Mouse (Mus musculus) heart, embryonic 16.5 days (tissue): ENCODE results near the gene Rgs16. TPM values are rescaled to one million over a fixed set of nuclear protein-coding genes. Genes with fewer than 3 reads are reported as not detected.
"Not testable (repeated sequence)": the region's sequence is repeated elsewhere in the genome, so short reads cannot be mapped to it uniquely, and the experiment has no call there.

Experiments
- ATAC-seq: fragments of 200-750 bp; cut with Nextera tagmentation; replicated peaks from 2 replicates; pipeline ENCODE4 v1.8.0; 2017; ENCODE audit warnings: moderate number of reproducible peaks; ENCODE audit not compliant: insufficient read depth, low FRiP score; ENCODE audit errors: extremely low read depth
- H3K27ac ChIP-seq: fragments of 300-500 bp; sonication (generic); 2 replicates; pipeline ENCODE4 v1.5.1; 2014; ENCODE audit warnings: mild to moderate bottlenecking, low read length, control low read depth, moderate library complexity
- H3K27me3 ChIP-seq: fragments of 300-500 bp; sonication (generic); 2 replicates; pipeline ENCODE4 v1.6.1; 2014; ENCODE audit warnings: low read length, mixed read lengths; ENCODE audit not compliant: control insufficient read depth, insufficient read depth
- H3K36me3 ChIP-seq: fragments of 300-500 bp; sonication (generic); 2 replicates; pipeline ENCODE4 v1.6.1; 2014; ENCODE audit not compliant: control insufficient read depth, insufficient read depth
- H3K4me1 ChIP-seq: fragments of 300-500 bp; sonication (generic); 2 replicates; pipeline ENCODE4 v1.6.1; 2014; ENCODE audit warnings: low read length, mixed read lengths; ENCODE audit not compliant: control insufficient read depth, insufficient read depth
- H3K4me2 ChIP-seq: fragments of 300-500 bp; sonication (generic); 2 replicates; pipeline ENCODE4 v1.6.1; 2014; ENCODE audit warnings: low read depth, mild to moderate bottlenecking, control low read depth, low read length
- H3K4me3 ChIP-seq: fragments of 300-500 bp; sonication (generic); 2 replicates; pipeline ENCODE4 v1.5.1; 2014; ENCODE audit warnings: mild to moderate bottlenecking, control low read depth, low read length
- H3K9ac ChIP-seq: fragments of 300-500 bp; sonication (generic); 2 replicates; pipeline ENCODE4 v1.6.1; 2014; ENCODE audit warnings: low read length, control low read depth
- H3K9me3 ChIP-seq: fragments of 300-500 bp; sonication (generic); replicated peaks from 2 replicates; pipeline ENCODE4 v1.6.1; 2016; ENCODE audit warnings: low read length; ENCODE audit not compliant: control insufficient read depth
- WGBS: fragments of 180-500 bp; shearing (Covaris S2); extraction: QIAGEN DNeasy Blood & Tissue Kit; methylation state at CpG from one replicate; pipeline ENCODE4 v1.1.7; 2014; 5-methylcytosine and 5-hydroxymethylcytosine counted together
- polyA plus RNA-seq: library from polyadenylated mRNA; unstranded; fragments of >200 nt; fragmentation: Nextera tagmentation; extraction: Ambion mirVana; gene quantifications from 2 replicates; pipeline ENCODE4 v1.2.1, GENCODE M21; 2015

The Rgs16 gene
- polyA plus RNA-seq, 1 experiment from 2014 or later: 6.6 TPM

DNA sequence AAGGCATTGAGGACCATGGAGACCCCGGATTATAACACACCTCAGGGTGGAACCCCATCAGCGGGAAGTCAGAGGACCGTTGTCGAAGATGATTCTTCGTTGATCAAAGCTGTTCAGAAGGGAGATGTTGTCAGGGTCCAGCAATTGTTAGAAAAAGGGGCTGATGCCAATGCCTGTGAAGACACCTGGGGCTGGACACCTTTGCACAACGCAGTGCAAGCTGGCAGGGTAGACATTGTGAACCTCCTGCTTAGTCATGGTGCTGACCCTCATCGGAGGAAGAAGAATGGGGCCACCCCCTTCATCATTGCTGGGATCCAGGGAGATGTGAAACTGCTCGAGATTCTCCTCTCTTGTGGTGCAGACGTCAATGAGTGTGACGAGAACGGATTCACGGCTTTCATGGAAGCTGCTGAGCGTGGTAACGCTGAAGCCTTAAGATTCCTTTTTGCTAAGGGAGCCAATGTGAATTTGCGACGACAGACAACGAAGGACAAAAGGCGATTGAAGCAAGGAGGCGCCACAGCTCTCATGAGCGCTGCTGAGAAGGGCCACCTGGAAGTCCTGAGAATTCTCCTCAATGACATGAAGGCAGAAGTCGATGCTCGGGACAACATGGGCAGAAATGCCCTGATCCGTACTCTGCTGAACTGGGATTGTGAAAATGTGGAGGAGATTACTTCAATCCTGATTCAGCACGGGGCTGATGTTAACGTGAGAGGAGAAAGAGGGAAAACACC is 13.7 kb downstream of the Rgs16 start:
- H3K36me3 ChIP-seq: peaks cover 13% of the 10 kb centered on the region; the same call in 1 of the 2 replicates
- no peak overlapping the region for H3K27ac ChIP-seq
- no peak for ATAC-seq
- H3K4me3 ChIP-seq: no peak overlapping the region
- 62% methylated on average over 25 of the region's 25 CpGs for WGBS
- no peak overlapping the region for H3K9ac ChIP-seq
- peaks cover 16% of the 10 kb centered on the region for H3K4me1 ChIP-seq
- H3K9me3 ChIP-seq: no peaks in the 10 kb centered on the region
- H3K4me2 ChIP-seq: no peak overlapping the region
- H3K27me3 ChIP-seq: no peaks in the 10 kb centered on the region; the same call in 1 of the 2 replicates

- H3K27me3 ChIP-seq: no peaks in the 10 kb centered on the region
- H3K36me3 ChIP-seq: peaks cover 10% of the 10 kb centered on the region; the same call in 1 of the 2 replicates
- H3K4me2 ChIP-seq: no peak overlapping the region
- H3K9ac ChIP-seq: no peak overlapping the region
- WGBS: 80% methylated on average over 11 of the region's 11 CpGs
- no peak overlapping the region for H3K4me3 ChIP-seq
- ATAC-seq: no peak
- no peak overlapping the region for H3K27ac ChIP-seq
- no peaks in the 10 kb centered on the region for H3K4me1 ChIP-seq
- H3K9me3 ChIP-seq: no peaks in the 10 kb centered on the region
These were observed 24.0 kb downstream of the Rgs16 start for GRCm38 (mm10) chr1:153764136-153764535.

GRCm38 (mm10) chr1:153766298-153766697 is 26.1 kb downstream of the Rgs16 start:
- no peak for ATAC-seq

GRCm38 (mm10) chr1:153767281-153767680 is 27.1 kb downstream of the Rgs16 start:
- ATAC-seq: no peak
- peaks cover under 1% of the 10 kb centered on the region; the same call in 1 of the 2 replicates for H3K36me3 ChIP-seq
- H3K4me3 ChIP-seq: no peak overlapping the region
- H3K4me1 ChIP-seq: no peaks in the 10 kb centered on the region
- H3K27ac ChIP-seq: no peak overlapping the region
- H3K9me3 ChIP-seq: no peaks in the 10 kb centered on the region
- H3K4me2 ChIP-seq: no peak overlapping the region
- no peaks in the 10 kb centered on the region for H3K27me3 ChIP-seq
- H3K9ac ChIP-seq: no peak overlapping the region
- WGBS: 87% methylated on average over 1 of the region's 1 CpGs

More at GRCm38 (mm10) chr1:153766298-153766697, 26.1 kb downstream of the Rgs16 start:
- Histone ChIP-seq H3K36me3 (peaks cover 5% of the 10 kb centered on the region; the same call in 1 of the 2 replicates), H3K9ac (no peak overlapping the region), H3K9me3 (no peaks in the 10 kb centered on the region), H3K4me1 (no peaks in the 10 kb centered on the region), H3K27me3 (no peaks in the 10 kb centered on the region), H3K4me2 (no peak overlapping the region), H3K4me3 (no peak overlapping the region), H3K27ac (no peak overlapping the region)
- WGBS: 44% methylated on average over 8 of the region's 8 CpGs

DNA sequence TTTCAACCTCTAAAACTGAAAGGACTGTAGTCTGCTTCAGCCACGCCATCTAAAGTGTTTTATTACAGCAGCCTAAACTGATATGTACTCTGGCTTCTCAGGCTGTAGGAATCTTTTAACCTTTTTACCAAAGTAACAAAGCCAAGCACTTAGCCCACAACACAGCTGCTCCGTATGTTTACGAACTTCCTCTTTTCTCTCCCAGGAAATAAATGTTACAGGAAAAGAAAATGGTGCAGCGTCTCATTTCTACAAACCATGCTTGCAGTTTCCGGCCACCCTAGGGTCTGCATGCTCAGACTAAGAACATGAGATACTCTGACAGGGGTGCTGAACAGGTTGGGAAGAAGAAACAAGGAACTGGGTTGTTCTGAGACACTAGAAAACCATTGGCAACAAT is 28.3 kb downstream of the Rgs16 start:
- Histone ChIP-seq H3K27ac (no peak overlapping the region), H3K9me3 (no peaks in the 10 kb centered on the region), H3K4me2 (no peak overlapping the region), H3K36me3 (no peaks in the 10 kb centered on the region), H3K9ac (no peak overlapping the region), H3K27me3 (no peaks in the 10 kb centered on the region), H3K4me3 (no peak overlapping the region), H3K4me1 (no peaks in the 10 kb centered on the region)
- WGBS: 74% methylated on average over 5 of the region's 5 CpGs
- no peak for ATAC-seq

GRCm38 (mm10) chr1:153769571-153769970 is 29.4 kb downstream of the Rgs16 start:
- not testable (repeated sequence) for H3K9ac ChIP-seq, ATAC-seq, H3K27ac ChIP-seq, H3K4me1 ChIP-seq, H3K4me3 ChIP-seq, H3K4me2 ChIP-seq, H3K9me3 ChIP-seq, H3K27me3 ChIP-seq, H3K36me3 ChIP-seq
- WGBS: 56% methylated on average over 6 of the region's 6 CpGs

- ATAC-seq: no peak
- Histone ChIP-seq H3K9me3 (no peaks in the 10 kb centered on the region), H3K4me2 (no peak overlapping the region), H3K9ac (no peak overlapping the region), H3K27ac (no peak overlapping the region), H3K27me3 (no peaks in the 10 kb centered on the region), H3K4me3 (no peak overlapping the region), H3K36me3 (no peaks in the 10 kb centered on the region), H3K4me1 (no peaks in the 10 kb centered on the region)
- WGBS: 73% methylated on average over 10 of the region's 10 CpGs
These were observed 30.0 kb downstream of the Rgs16 start for GRCm38 (mm10) chr1:153769998-153770775.

GRCm38 (mm10) chr1:153770776-153771167 is 30.6 kb downstream of the Rgs16 start:
- Histone ChIP-seq H3K4me1 (no peaks in the 10 kb centered on the region), H3K27ac (no peak overlapping the region), H3K9ac (no peak overlapping the region), H3K27me3 (no peaks in the 10 kb centered on the region), H3K4me2 (no peak overlapping the region), H3K4me3 (no peak overlapping the region), H3K9me3 (no peaks in the 10 kb centered on the region), H3K36me3 (no peaks in the 10 kb centered on the region)
- ATAC-seq: no peak
- 88% methylated on average over 1 of the region's 1 CpGs for WGBS

DNA sequence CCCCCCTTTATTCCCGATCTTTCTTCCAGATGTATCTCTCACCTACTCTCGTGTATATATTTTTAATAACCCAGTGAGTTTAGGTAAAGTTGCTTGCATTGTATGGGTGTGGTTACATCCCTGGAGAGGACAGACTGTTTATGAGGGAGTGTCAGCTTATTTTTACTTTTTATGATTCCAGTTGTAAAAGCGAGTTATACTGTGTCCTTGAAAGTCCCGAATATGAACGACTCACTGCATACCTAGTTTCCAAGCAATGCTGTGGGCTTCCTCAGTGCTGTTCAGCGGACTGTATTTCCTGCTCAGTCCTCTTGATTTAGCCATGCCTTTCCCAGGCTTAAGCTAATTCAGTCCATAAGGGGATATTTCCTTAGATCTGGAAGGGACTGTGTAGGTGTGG is 35.0 kb downstream of the Rgs16 start:
- no peak for ATAC-seq
- WGBS: 77% methylated on average over 6 of the region's 6 CpGs
- H3K27me3 ChIP-seq: no peaks in the 10 kb centered on the region

More for the DNA sequence above, 35.0 kb downstream of the Rgs16 start:
- Histone ChIP-seq H3K27ac (no peak overlapping the region), H3K9me3 (no peaks in the 10 kb centered on the region), H3K36me3 (no peaks in the 10 kb centered on the region), H3K4me1 (no peaks in the 10 kb centered on the region), H3K4me3 (no peak overlapping the region), H3K4me2 (no peak overlapping the region), H3K9ac (no peak overlapping the region)
